Mouse (Mus musculus) frontal cortex, adult 2 months (tissue): ENCODE results near the gene Cenpo. TPM values are rescaled to one million over a fixed set of nuclear protein-coding genes. Genes with fewer than 3 reads are reported as not detected.
"Not testable (repeated sequence)": the region's sequence is repeated elsewhere in the genome, so short reads cannot be mapped to it uniquely, and the experiment has no call there.

Experiments used
- DNase-seq, 2 experiments: peaks; one replicate each; pipeline ENCODE4 v3.0.0; 2022; ENCODE audit warnings: low spot score in 1 of 2; ENCODE audit errors: extremely low spot score in 1 of 2
- polyA plus RNA-seq: library from polyadenylated mRNA; depleted of rRNA; stranded (reverse); fragments of >200 nt; gene quantifications from 2 replicates; pipeline ENCODE4 v1.2.3, GENCODE M21; 2012; rRNA removed

Gene Cenpo
- 6.2 and 6.7 TPM in 2 replicates for polyA plus RNA-seq

DNA sequence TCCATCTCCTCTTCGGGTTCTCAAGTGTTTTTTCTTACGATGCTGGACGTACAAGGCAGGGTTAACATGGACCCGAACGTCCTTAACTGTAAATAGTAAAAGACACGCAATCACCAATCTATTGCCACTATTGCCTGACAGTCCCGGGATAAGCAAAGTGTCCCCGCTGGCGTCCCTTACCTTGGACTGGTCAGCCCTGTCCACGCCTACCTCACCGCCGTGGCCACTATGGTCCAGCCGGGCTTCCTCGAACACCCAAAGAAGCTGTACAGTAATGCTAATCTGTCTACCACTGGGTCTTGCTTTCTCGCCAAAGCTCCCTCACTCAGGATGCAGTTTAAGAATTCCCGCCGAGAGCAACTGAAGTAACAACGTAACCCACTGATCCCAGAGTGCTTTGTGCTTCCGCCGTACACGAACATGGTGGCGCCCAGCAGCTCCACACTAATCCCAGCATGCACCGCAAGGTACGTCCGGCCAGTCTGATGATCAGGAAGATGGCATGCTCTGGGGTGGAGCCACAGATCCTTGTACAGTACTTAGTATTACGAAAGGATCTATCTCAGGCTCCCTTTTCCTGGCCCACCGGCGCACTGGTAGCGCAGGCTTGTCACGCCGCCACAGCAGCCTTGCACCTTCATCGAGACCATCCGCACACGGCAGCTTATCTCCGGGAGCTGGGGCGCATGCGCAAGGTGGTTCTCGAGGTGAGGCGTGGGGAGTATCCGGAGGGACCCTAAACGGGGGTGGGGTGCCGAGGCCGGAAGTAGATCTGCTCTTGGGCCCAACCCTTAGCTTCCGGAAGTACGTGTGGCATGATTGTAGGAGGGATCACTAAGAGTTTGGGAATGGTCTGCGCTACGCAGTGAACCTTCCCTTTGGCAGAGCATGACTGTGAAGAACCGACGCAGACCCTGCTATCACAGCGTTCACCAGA, at the start of gene Cenpo, which contains the start of gene Ptrhd1:
Gene Cenpo (minus strand): TSS at position 723 of the 937 bp plus-strand sequence.
Gene Ptrhd1 (plus strand): TSS at position 456 of the 937 bp plus-strand sequence.
- peak; percentile 95 to 97 for DNase-seq

GRCm38 (mm10) chr12:4279878-4280277, 45.8 kb upstream of the Cenpo start:
- DNase-seq: no peak

DNA sequence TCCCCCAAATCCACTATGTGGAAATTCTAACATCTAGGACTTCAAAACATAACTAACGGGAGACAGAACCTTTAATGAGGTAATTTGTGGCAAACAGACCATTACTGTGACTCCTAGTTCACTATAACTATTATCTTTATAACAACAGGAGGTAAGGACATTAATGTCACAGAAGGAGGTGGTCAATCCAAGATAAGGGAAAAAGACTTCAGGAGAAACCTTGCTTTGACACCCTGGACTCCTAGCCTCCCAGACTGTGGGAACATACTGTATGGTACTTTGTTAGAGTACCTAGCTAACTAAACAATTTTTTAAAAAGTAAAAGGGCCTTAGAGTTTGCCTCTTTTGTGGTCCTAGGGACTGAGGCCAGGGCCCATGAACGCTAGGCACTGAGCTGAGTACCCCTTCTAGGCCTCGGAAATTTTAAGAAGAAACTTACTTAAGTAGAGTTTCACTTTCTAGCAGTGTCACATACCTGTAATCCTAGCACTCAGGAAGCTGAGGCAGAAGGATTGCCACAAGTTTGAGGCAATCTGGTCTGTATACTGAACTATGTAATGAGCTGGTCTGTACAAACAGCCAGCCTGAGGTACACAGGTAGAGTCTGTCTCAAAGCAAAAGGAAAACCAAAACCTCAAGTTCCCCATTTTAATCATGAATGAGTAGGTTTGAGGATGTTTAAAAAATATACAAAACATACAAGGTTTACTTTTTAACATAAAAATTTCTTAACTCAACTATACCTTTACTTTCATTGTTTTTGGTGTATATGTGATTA, 45.1 kb upstream of the Cenpo start:
- no peak for DNase-seq

GRCm38 (mm10) chr12:4271078-4271477, 37.0 kb upstream of the Cenpo start:
- peak in 1 of 2 experiments; percentile 32 for DNase-seq

DNA sequence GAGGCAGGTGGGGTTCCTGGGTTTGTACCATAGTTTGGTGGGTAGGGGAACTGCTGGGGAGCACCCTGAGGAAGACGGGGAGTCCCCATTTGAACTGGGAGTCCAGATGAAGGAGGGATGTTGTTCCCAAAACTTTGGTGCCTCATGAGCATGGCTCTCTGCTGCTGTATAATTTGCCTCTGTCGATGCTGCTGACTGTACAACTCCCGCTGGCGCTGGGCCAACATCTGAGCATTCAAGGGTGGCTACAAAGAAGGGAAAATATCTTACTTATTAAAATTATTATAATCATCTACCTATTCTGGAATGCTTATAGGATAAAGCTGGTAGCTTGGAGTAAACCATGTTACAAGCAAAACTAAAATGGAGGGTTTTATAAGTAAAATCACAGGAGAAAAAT, 33.7 kb upstream of the Cenpo start:
- no peak for DNase-seq

GRCm38 (mm10) chr12:4252742-4253655, 18.9 kb upstream of the Cenpo start:
- peak in 1 of 2 experiments; percentile 54 for DNase-seq

DNA sequence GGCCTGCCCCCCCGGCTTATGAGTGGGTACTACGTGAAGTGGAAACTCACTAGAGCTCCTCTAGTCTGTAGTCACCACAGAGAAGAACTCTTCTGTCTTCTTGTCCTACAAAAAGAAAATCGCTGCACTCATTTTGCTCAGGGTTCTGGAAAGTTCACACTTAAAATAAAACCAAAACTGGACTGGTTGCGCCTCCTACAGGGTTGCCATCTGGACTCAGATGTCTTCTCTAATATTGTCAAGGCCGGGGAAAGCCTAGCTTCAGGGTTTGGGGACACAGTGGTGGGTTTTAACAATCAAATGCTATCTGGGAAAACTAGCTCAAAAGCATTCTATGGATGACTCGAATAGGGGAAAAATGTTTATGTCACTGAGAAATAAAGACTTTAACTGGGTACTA, 15.7 kb upstream of the Cenpo start:
- DNase-seq: no peak

GRCm38 (mm10) chr12:4245742-4246141, 11.6 kb upstream of the Cenpo start:
- no peak for DNase-seq

DNA sequence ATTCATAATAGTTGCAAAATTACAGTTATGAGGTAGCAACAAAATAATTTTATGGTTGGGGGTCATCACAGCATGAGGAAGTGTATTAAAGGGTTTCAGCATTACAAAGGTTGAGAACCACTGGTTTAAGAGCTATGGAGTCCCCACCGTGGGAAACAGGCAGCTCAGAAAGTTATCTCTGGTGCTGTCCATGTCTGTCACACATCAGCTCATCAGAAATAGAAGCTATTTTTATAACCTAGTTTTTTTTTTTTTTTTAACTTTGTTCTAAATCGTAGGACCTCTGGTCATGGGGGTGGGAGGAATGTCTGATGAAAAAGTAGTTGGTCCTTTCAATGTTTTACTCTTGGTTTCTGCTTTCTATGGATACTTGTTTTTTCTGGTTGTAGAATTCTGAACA, 9.7 kb upstream of the Cenpo start:
- no peak for DNase-seq

DNA sequence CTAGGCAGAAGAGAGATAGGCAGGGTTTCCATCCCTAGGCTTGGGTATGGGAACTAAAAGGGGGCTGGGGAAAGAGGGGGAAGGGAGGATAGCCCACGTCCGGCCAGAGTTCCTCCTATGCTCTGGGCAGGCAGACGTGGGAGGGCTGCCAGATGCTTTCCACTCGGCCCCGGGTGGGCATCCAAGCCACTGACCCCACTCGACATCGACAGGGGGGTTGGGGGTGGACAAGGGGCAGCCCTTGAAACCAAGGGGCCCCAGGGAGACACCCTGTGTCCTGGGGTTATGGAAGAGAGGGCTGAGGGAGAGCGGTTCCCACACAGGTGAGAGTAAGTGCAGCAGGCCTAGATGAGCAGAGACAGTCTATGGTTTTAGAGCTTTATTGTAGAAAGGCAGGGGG, 6.2 kb upstream of the Cenpo start:
- DNase-seq: not testable (repeated sequence)

DNA sequence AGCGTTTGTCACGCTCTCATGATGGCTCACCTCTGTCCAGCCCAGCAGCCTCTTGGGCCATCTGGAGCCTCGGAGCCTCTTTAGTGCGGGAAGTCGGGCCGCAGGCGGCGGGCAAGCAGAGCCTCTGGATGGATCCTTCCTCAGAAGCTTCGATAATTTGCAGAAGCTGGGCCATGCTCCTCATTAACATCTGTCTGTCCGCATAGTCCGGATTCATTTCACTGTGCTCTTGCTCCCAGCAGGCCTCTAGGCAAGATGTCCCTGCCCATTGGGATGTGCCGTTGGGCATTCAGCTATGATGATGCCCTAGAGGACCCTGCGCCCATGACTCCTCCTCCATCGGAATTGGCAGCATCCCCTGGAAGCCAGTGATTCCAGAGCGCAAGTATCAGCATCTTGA, 3.4 kb upstream of the Cenpo start:
- DNase-seq: no peak

GRCm38 (mm10) chr12:4232777-4233176, 1.3 kb downstream of the Cenpo start:
- no peak for DNase-seq

- DNase-seq: no peak
Measured at GRCm38 (mm10) chr12:4230156-4230555, 3.9 kb downstream of the Cenpo start.

DNA sequence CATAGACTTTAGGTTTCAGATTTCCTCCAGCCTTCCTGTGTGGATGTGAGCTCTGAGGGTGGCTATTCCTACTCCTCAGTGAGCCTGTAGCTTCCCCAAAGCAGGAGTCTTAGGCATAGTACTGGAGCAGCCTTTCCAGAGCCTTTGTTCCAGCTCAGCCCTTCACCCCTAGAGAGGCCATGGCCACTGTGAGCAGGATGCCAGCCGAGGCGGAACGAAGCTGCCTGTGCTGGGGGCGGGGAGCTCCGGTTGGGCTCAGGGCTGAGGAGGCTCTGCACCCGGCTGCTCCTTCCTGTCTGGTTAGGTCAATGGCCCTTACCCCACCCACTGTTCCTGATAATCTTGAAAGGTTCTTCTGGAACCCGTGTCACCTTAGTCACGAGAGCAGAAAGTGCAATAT, 21.2 kb downstream of the Cenpo start:
- no peak for DNase-seq

GRCm38 (mm10) chr12:4211174-4211573, 22.9 kb downstream of the Cenpo start:
- DNase-seq: no peak

GRCm38 (mm10) chr12:4209196-4209595, 24.9 kb downstream of the Cenpo start:
- no peak for DNase-seq

DNA sequence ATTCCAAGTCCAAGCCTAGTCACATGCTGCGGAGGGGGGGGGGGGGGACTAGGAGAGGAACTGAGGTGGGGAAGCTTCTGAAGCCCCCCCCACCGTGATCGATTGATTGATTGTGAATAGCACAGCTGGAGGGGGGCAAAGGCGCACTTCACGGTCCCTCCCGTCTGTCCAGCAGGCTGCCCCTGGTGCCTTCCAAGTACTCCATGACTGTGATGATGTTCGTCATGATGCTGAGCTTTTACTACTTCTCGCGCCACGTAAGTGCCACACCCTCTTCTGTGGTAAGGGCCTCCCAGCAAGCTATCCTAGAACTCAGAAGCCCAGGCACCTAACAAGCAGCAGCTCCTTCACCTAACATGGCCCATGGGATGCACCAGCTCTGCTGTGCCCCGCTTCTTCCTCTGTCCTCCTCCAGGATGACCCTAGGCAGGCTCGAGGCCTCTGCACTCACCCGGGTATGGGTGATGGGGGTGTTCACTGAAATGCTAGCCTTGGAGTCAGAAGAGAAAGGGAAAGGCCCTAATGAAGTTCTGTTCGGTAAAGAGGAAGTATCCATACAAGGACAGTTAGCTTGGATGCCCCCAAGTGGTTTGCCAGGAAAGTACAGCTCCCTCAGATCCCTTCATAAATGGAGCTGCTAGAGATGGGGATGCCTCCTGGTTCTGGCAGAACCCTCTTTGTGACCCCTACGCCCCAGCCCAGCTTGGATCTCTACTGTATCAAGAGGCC, 25.5 kb downstream of the Cenpo start:
- DNase-seq: peak; percentile 56 to 85

GRCm38 (mm10) chr12:4206106-4206505, 28.0 kb downstream of the Cenpo start:
- no peak for DNase-seq

DNA sequence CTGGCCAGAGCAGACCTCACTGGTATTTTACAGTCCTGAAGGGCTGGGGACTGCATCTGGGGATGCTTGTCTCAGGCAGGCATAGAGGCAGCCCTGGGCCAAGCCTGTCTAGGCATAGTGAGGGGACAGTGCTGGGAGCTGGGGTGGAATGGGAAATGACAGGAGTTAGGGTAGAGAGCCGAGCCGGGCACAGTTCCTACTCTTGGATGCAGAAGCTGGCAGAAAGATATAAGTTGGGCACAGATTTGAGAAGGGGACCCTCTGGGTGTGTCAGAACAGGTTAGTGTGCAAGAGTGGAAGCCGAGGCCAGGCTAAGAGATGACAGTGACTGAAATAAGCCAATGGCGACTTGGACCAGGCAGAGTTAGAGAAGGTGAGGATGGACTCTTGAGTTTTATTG, 31.9 kb downstream of the Cenpo start:
- no peak for DNase-seq
